Mouse (Mus musculus) adrenal gland, postnatal 4 days (tissue): ENCODE measurements around the gene Dnali1. TPM values are rescaled to one million over a fixed set of nuclear protein-coding genes. Genes with fewer than 3 reads are reported as not detected.

Experiments
- DNase-seq, 2 experiments: peaks; one replicate each; pipeline ENCODE4 v3.0.0; 2021 to 2022; ENCODE audit warnings: low spot score in 2 of 2, mixed read lengths in 2 of 2
- total RNA-seq, 2 experiments: library from RNA; stranded (reverse); gene quantifications; 2 replicates each; pipeline ENCODE4 v1.2.3; 2021

Dnali1 gene
- total RNA-seq, 2 experiments from 2014 or later = not detected

DNA sequence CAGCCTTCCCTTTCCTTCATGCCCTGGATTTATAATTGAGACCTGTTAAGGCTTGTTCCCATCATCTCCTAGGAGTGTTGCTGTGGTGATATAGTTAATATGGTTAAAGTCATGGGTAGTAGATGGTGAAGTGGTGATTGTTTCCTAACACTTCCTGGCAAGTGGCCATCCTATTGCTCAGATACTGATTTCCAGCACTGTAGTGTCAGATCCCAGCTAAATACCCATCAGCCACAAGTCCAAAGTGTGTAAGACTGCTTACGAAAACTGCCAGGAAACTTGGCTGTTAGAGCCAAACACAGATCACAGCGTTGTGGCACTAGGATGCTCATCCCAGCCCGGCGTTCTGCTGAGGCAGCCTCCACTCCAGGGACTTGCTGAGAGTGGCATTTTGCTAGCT, 31.2 kb downstream of the Dnali1 start:
- DNase-seq = no peak

DNA sequence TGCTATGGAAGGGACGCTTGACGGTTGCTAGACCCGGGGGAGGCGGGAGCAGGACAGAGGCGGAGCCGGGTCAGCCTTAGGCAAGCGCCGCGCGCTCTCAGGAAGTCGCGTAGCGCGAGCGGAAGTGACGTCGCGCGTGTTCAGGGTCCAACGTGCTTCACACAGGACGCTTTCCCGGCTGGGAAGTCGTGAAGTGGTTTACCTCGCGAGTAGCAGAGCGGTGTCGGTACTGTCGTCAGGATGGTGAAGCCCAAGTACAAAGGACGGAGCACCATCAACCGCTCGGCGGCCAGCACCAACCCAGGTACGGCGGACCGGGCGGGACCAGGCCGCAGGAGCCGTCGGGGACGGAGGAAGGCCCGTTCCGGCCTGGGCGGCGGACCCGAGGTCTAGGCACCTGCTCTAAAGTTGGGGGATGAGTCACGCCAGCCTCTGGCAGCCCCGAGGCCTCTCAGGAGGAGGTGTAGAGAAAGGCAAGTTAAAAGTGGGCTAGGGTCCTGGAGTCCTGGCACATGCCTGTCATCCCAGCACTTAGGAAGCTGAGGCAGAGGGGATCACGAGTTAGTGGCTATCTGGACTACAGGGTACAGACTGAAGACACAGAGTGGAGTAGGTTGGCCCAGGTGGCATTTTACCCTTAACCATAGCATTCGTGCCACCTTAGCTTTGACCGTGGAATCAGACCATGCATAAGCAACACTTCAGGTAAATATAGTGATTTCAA, 35.5 kb downstream of the Dnali1 start:
- DNase-seq = peak; percentile 84 to 89

DNA sequence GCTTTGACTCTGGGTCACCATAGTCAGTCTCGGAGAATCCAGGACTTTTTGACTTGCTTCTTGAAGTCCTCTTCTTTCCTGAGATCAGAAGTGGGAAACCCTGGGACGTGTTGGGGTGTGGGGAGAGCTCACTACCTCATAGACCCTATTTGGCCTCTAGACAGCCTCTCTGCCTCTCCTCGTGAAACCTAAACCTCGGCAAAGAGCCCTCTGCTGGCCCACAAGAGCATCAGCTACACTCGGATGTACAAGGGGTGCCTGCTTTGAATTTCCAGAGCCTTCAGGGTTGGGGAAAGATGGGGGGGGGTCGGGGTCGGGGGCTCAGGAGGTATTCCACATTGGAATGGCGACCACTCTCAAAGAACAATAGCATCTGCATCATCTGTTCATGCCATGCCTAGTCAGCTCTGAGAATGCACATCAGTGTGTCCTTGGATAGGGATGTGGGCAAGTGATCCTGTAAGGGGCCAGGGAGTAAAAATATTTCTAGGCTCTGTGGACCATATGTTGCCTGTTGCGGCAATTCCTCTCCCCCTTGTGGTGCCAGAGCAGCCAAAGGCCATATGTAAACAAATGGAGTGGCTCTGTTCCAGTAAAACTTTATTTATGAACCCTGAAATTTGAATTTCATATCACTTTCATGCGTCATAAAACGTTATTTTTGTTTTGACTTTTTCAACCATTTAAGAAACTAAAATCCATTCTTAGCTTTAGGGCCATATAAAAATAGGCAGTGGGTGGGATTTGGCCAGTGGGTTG, 44.5 kb downstream of the Dnali1 start:
- DNase-seq = no peak

DNA sequence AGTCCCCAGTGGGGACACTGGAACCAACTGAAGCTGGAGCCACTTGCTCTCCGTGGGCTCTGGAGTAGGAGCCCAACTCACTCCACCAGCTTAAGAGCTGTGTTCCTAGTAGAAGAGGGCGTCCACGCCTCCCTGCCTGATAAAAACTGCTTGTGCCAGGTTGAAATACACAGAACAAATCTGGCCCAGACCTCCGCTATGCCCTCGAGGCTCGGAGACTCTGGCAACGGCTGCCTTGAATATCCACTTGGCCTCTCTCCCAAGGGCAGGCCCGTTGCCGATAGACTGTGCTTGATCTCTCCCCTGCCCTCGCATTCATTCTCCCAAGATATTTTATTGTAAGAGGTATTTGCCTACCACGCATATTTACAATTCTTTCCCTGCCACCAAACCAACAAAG, 48.1 kb downstream of the Dnali1 start:
- peak; percentile 37 to 52 for DNase-seq

DNA sequence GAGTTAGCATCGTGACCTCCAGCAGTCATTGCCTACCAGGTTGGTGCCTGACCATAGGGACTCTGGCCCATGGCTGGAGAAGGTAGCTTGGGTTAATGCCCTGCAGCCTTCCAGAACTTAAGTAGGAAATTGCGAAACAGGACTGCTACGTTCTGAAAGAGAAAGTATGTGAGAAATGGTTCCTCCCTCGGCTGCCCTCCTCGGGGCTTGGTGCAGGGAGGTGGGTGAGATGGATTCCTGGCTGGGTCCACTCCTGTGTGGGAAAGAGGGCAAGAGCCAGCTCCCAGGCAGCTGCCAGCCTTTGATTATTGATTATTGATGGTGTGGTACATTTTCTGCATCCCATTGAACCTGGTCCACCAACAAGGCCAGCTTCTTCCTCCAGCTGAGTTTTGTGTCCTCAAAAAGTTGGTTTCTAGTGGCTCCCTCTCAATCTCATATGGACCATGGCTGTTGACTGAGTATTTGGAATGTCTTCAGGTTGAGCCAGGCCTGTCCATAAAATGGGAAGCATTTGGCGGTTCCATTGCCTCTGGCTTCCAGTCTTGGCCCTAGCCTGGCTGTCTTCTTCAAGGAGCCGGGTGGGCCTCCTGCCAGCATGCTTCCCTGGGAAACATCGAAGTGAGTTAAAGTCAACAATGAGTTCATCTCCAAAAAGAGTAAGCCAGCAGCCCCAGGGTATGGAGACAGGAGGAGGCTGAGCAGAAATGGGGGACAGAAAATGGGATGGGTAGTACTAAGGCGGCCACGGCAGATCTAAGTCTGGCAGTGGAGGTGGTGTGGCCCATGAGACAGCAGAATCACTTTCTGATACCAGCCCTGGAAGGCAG, 49.5 kb downstream of the Dnali1 start, which contains the start of gene Gnl2:
Gene Gnl2 (plus strand): TSS at position 780 of the 830 bp plus-strand sequence.
- DNase-seq = no peak

GRCm38 (mm10) chr4:125008712-125009111, 56.8 kb downstream of the Dnali1 start:
- no peak for DNase-seq

DNA sequence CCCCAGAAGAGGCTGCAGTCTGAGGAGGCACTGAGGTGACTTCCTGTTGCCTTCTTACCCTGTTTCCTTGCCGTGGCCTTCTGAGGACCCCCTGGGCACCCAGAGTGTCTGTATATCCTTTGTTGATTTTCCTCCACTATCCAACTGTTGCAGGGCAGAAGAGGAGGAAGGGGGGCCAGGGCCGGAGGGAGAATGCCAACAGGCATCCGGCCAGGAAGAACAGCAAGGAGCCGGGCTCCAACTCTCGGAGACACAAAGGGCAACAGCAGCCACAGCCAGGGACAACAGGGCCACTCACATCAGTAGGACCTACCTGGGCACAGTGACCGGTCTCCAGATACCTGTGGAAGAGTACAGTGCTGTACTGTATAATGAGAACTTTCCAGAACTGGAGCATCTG, 57.3 kb downstream of the Dnali1 start:
- no peak for DNase-seq

DNA sequence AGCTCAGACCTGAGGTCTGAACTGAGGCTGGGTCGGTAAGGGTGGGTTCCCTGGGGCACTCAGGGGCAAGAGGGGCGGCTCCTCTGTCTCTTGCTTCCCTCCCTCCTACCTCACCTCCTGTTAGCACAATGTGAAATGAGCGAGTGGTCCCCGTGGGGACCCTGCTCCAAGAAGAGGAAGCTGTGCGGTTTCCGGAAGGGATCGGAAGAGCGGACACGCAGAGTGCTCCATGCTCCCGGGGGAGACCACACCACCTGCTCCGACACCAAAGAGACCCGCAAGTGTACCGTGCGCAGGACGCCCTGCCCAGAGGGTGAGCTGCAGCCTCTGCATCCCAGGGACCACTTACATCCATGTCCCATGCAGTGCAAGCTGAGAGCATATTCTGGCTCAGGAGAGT, 58.0 kb downstream of the Dnali1 start:
- DNase-seq = no peak

Other genes starting within 250 kb of the Dnali1 start
- gene Yrdc, start 215.0 kb downstream of the Dnali1 start, total RNA-seq = 10 to 100 TPM; 42.2 to 42.3 TPM
- 10 to 100 TPM; 50.8 to 60.1 TPM for gene 1110065P20Rik, start 214.5 kb downstream of the Dnali1 start, total RNA-seq
- 1 to 10 TPM; 7.3 to 7.6 TPM for gene Maneal, start 203.5 kb downstream of the Dnali1 start, total RNA-seq
- 10 to 100 TPM; 10.2 to 11.2 TPM for gene Epha10, start 184.8 kb downstream of the Dnali1 start, total RNA-seq
- gene 9930104L06Rik, start 128.7 kb downstream of the Dnali1 start, total RNA-seq = 10 to 100 TPM; 17.8 to 23.3 TPM
- gene Cdca8, start 126.4 kb downstream of the Dnali1 start, total RNA-seq = 10 to 100 TPM; 25.6 to 31.5 TPM
- 1 to 10 TPM; 6.7 to 9.7 TPM for gene Rspo1, start 79.3 kb downstream of the Dnali1 start, total RNA-seq
- 10 to 100 TPM; 79.6 to 81.6 TPM for gene Gnl2, start 49.1 kb downstream of the Dnali1 start, total RNA-seq
- gene Snip1, start 969 bp upstream of the Dnali1 start, total RNA-seq = 10 to 100 TPM; 21.2 to 22.2 TPM
- gene Meaf6, start 19.4 kb upstream of the Dnali1 start, total RNA-seq = 10 to 100 TPM; 43.1 to 45.4 TPM
- gene Zc3h12a, start 62.1 kb upstream of the Dnali1 start, total RNA-seq = 1 to 10 TPM; 7.1 to 8.8 TPM